Mouse (Mus musculus): ENCODE measurements around the gene Ppp1ca. TPM values are rescaled to one million over a fixed set of nuclear protein-coding genes. Genes with fewer than 3 reads are reported as not detected.

Gene Ppp1ca
- total RNA-seq, 1 experiment from 2014 or later: 535 TPM

DNA sequence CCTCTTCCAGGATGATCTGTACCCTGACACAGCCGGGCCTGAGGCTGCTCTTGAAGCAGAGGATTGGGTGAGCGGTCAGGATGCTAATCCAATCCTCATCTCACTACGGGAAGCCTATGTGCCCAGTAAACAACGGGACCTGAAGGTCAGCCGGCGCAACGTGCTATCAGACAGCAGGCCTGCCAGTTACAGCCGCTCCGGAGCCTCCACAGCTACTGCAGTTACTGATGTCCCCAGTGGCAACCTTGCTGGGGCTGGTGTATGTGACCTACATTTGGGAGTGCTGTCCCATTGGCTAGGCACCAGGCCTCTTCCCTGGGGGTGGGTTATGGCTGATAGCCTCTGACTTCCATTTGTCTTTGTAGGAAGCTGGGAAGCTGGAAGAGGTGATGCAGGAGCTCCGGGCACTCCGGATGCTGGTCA lies 38.6 kb upstream of the Ppp1ca start, which contains the start of gene Ptprcap:
Ptprcap (plus strand) TSS at position 373 of the 423 bp plus-strand sequence.
- no peak for ATAC-seq (ENCODE audit: extremely low read depth, insufficient number of reproducible peaks, low FRiP score, poor library complexity, severe bottlenecking)

DNA sequence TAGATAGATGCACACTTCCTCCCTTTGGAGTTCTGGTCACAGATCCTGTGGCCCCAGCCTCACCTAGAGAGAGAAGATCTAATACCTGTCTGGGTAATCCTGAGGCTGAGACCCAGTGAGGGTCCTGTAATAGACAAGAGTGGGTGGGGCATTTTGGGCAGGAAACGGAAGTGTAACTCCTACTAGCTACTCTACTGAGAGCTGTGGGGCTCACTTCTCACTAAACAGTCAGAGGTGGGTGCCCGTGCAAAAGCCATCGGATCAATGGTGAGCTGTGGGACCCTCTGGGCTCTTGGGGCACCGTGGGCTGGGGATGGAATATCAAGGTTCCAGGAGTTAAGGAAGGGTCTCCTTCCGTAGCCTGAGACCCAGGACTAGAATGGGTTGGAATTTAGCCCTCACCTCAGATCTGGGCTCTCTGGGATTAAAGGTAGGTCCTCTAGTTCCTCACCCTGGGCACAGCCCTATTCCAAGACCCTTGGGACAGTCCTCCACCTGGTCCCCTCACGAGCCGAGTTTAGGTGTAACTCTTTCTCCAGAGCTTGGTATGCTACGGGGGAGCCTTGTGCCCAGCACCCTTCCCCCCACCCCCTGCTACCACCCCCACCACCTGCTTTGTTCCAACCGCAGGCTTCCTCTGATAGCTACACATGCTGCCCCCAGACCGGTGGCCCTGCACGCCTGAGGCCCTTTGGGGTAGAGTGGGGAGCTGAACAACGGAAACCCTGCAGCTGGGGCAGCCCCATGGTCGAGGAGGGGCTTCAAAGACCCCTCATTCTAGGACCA lies 37.2 kb upstream of the Ppp1ca start:
- ATAC-seq (ENCODE audit: extremely low read depth, insufficient number of reproducible peaks, low FRiP score, poor library complexity, severe bottlenecking): peak; percentile 32; the same call in 1 of the 2 replicates

DNA sequence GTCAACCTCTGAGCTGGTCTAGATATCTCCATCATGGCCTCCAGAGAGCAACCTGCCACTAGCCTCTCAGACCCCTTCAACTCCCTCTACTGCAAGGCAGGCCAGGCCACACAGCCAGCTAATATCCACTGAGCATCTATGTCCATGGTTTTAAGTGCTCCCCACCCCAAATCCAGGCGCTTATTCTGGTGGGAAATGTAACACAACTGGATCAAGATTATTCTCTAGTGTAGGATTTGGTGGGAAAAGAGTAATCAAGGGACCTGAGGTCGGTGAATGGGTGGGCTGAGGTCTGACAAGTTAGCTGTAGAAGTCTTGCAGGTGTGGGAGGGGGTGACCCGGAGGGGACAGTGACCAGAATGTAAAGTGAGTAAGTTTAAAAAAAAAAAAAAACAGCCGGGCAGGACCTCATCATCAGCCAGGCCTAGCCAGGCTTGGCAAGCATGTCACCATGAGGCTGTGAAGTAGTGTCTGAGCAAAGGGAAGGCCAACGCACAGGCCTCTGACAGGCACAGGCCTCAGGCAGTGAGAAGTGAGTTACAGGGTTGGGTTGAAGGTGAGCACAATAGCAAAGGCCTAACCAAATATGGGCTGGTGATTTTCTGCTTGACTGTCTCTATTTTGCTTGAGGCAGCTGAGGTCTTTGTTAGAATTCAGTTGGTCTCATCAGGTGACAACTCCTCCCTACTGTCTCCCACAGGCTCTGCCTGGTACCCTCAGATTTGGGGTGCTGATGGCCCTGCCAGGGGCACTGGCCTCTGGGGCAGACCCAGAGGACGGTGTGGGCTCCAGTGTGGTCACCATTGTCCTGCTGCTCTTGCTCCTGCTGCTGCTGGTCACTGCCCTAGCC lies 36.4 kb upstream of the Ppp1ca start:
- ATAC-seq (ENCODE audit: extremely low read depth, insufficient number of reproducible peaks, low FRiP score, poor library complexity, severe bottlenecking): peak; percentile 40

DNA sequence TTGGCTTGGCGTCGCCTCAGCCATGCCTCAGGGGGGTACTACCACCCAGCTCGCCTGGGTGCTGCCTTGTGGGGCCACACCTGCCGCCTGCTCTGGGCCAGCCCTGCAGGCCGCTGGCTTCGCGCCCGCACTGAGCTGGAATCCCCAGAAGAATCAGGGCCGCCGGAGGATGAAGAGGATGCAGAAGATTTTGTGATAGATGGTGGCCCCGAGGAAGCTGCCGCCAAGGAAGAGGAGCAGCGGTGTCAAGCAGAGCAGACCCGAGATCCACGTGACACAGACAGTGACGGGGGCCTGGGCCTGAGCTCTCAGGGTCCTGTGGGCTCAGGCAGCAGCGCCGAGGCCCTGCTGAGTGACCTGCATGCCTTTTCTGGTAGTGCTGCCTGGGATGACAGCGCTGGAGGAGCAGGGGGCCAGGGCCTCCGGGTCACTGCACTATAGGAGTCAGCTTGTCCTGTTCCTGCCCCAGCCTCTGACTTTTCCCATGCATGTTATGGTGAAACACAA lies 35.7 kb upstream of the Ppp1ca start:
- no peak for ATAC-seq (ENCODE audit: extremely low read depth, insufficient number of reproducible peaks, low FRiP score, poor library complexity, severe bottlenecking)

DNA sequence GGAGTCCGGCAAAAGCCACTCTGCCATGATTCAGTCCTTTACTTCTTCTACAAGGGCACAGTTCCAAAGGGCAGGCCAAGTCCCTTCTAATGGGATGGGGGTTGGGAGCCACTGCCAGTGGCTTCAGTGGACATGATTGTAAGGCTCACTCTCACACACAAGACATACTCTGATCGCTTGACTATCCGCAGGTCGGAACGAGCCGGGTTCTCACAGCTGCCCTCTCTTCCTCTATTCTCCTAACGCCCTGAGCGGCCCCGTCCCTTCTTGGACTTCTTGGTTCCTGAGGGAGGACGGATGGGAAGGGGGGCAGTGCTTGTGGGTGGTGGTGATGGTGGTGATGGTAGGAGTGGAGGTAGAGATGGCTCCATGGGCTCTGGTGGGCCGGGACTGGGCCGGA lies 35.1 kb upstream of the Ppp1ca start:
- no peak for ATAC-seq (ENCODE audit: extremely low read depth, insufficient number of reproducible peaks, low FRiP score, poor library complexity, severe bottlenecking)

DNA sequence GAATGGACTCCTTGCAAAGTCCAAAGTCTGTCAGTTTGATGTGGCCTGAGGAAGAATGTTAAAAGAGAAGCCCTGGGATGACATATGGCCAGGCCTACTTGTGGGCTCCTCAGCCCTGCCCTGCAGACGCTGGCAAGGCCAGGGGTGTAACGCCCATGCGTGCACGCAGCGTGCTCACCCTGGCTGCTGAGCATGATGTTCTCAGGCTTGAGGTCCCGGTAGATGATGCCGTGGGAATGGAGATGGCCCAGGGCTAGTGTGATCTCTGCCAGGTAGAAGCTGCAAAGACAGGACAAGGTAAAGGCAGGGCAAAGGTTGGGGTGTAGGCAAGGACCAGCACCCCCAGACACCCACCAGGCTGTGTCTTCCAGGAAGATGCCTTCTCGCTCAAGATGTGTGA lies 32.8 kb upstream of the Ppp1ca start:
- no peak for ATAC-seq (ENCODE audit: extremely low read depth, insufficient number of reproducible peaks, low FRiP score, poor library complexity, severe bottlenecking)

DNA sequence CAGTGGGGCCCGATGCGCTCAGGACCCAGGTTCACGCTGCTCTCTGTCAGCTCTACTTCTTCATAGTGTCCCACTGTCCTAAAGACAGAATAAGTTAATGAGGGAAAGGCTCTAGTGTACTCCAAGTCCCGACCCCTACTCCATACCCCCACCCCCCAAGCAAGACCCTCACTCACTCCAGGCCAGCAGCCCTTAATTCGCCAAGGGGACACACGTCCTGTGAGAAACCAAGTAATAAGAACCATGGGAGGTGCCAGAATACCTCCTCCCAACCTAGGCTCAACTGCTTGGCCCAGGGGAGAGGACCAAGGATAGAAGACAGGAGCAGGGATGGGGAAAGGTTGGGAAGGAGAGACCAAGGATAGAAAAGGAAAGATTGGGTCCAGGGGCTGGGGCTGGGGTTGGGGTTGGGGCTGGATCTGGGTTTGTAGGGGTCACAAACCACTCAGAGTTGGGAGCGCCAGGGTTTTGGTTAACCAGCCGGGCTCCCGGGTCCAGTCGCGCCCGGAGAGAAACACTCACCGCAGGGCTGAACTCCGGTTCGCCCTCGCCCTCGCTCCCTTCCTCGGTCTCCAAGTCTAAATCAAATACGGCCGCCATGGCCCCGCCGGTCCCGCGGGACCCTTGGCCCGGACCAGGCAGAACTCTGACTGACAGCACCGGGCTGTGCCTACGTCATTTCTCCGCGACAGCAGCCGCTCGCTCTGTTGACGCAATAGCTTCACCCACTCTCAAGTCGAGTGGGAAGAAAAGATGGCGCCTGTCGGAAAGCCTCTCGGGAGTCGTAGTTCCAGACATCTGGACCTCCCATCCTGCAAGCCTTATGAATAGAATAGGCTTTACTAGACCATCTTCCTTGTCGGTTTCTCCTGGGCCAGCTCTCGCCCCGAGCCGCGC lies 29.0 kb upstream of the Ppp1ca start, which contains the start of gene Rps6kb2:
Rps6kb2 (minus strand) TSS at position 709 of the 897 bp plus-strand sequence.
- ATAC-seq (ENCODE audit: extremely low read depth, insufficient number of reproducible peaks, low FRiP score, poor library complexity, severe bottlenecking): peak; percentile 87

DNA sequence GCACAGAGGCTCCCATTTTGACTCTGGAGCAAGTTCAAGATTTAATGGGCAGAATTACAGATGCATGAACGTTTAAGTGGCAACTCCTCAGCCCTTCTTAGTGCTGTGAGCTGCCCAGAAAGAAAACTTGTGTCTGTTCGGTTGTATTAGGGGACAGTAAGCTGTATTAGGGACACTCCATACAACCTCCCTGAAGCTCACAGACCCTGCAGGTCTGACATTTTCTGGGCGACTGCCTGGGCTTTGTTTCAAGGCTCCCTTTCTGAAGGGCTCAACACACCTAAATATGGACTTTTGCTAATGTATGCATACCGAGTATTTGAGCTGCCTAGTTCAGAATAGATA lies 28.4 kb upstream of the Ppp1ca start:
- ATAC-seq (ENCODE audit: extremely low read depth, insufficient number of reproducible peaks, low FRiP score, poor library complexity, severe bottlenecking): no peak

DNA sequence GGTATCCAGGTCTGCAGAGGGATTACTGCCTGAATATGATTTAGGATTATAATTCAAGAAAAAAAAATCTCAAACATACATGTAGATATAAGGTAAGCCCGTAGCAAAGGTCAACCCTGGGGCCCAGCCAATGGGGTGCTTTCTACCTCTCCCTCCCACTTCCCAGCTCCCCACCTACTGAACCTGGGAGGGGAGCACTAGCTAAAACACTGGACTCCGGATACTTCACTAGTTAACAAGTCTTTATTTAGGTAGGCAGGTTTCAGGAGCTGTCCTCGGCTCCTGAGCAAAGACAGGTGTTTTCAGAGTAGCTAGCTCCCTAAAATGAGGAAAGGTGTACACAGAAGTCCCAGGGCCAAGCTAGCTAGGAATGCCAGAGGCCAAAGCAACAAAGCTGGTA lies 27.8 kb upstream of the Ppp1ca start:
- no peak for ATAC-seq (ENCODE audit: extremely low read depth, insufficient number of reproducible peaks, low FRiP score, poor library complexity, severe bottlenecking)

DNA sequence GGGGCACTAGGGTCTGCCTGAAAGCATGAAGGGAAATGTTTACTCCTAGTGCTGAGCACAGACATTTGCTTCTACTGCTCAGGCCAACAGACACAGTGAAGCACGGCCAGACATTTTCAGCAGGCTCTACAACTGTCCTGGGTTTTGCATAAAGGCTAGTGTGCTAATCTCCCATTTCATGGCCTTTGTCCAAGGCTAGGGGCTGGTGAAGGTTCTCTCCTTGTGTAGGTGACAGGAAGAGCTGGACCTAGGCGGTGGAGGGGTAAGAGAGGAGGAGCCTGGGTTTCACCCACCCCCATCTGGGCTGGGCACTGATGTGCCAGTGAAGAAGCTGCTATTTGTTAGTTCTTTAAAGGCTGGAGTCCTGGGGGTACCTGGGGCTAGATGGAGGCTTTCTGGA lies 27.1 kb upstream of the Ppp1ca start:
- no peak for ATAC-seq (ENCODE audit: extremely low read depth, insufficient number of reproducible peaks, low FRiP score, poor library complexity, severe bottlenecking)

DNA sequence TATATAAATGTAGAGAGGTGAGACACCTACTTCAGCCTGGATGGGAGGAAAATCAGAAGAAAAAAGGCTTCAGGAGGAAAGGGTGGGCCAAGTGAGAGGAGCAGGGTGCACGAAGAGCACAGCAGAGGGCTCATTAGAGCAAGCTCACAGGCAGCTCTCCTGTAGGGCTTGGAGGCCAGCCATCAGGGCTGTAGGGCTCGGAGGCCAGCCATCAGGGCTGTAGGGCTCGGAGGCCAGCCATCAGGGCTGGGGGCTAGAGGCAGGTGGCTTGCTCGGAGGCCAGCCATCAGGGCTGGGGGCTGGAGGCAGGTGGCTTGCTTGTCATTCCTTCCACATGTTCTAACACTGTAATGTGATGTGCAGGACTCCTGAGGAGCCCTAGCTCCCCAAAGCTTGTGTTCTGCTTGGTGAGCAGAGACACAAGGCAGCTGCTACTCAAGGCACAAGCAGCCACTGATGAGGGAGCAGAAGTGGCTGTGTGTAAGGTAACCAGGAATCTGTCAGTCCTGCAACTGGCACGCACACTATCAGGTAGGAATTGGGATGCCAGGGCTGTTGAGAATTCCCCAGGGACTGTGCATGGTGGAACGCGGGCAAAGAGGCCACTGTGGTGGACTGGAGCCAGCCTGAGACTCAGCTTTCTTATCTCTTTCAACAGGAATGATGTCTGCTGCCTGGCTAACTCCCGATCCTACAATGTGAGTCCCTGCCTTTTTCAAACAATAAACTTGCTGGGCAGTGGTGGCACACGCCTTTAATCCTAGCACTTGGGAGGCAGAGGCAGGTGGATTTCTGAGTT lies 25.0 kb upstream of the Ppp1ca start:
- no peak for ATAC-seq (ENCODE audit: extremely low read depth, insufficient number of reproducible peaks, low FRiP score, poor library complexity, severe bottlenecking)

DNA sequence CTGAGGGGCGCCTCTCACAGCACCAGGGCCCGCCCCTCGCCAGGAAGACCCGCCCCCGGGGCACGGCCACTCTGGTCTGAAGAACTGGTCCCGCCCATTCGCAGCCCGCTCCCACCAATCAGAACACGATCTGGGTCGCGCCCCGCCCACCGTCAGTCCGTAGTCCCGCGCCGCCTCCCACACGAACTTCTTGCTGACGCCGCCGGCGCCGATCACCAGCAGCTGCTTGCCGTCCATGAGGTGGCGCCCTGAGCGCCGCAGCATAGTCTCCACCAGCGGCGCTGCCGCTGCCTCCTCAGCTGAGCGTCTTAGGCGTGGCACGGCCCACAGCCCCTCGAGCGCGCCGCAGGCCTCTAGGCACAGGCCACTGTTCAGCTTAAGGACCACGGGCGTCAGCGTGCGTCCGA lies 22.5 kb upstream of the Ppp1ca start:
- ATAC-seq (ENCODE audit: extremely low read depth, insufficient number of reproducible peaks, low FRiP score, poor library complexity, severe bottlenecking): peak; percentile 90

DNA sequence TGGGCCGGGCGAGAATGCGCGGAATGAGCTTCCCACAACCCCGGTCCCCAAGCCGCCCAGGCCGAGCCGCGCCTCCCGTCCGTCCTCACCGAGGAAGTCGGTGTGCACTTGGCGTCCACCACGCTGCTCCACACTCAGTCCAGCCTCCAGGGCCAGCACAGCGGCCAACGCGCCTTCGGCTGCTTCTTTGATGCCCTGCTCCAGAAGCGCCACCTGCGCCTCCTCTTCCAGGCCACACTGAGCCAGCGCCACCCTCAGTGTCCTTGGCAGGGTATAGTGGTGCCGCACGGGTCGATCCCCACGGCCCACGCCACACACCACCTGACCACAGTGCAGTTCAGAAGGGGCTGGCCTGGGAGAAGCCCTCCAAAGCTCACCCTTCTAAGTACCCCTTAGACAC lies 22.1 kb upstream of the Ppp1ca start:
- no peak for ATAC-seq (ENCODE audit: extremely low read depth, insufficient number of reproducible peaks, low FRiP score, poor library complexity, severe bottlenecking)

DNA sequence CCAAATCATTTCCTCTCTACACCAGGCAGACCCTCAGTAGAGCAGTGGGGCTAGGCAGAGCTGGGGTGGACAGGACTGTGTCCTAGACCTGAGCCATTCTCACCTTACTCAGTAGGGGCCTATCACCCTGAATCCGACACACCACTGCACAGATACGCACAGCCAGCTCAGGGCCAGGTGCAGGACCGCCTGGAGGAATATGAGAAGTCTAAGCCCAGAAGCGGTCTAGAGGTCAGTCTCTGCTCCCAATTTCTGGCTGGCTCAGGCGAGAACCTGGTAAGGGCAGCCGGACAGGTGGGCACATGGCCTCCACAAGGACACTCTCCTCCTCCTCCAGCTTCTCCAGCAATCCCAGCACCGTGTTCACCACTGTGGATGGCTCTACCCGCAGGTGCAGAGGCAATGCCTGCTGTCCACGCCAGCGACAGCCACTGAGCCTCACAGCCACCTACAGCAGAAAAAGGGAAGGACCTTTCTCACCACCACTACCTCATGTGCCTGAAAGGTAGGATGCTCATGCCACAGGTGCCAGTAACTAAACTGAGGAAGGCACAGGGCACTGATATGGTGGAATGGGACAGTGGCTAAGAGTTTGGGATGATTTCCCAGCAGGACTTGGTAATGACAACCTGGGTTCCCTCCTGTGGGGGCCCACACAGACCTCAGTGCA lies 21.0 kb upstream of the Ppp1ca start:
- no peak for ATAC-seq (ENCODE audit: extremely low read depth, insufficient number of reproducible peaks, low FRiP score, poor library complexity, severe bottlenecking)

DNA sequence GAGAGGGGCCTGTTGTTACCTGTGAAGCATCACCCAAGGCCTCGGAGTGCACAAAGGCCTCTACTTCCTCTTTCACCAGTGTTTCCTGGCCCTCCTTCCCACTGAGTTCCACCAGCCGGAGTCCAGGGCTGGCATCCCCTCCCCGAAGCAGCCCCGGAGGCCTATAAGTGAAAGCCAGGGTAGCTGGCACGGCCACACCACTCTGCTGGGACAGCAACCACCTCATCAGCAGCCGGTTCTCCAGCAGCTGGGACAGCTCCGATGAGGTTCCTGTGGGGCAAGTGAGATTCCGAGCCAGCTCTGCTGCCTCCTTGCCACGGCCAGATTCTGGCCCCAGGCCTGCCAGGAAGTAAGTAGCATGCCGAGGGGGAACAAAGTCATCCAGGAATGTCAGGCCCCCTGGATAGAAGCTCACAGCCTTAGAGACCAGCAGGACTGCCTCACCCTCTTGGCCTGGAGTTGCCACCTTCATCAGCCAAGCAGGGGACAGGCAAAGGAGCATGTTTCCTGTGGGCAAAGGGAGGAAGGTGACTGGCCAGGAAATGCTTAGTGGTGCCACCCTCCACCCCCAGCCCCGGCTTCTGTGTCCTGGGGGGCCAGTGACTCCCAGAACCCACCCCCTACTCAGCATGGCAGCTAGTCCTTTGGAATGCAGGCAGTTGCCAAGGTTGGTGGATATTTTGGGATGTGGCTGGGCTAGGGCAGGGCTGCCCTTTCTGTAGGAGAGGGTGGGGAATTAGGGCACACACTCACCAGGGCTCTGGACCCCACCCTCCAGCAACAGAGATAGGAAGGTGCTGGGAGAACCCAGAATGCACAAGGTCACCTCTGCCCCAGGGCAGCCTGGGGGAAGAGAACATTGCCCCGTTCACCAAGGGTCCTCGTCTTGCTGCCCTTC lies 20.2 kb upstream of the Ppp1ca start:
- peak; percentile 27 for ATAC-seq (ENCODE audit: extremely low read depth, insufficient number of reproducible peaks, low FRiP score, poor library complexity, severe bottlenecking)

DNA sequence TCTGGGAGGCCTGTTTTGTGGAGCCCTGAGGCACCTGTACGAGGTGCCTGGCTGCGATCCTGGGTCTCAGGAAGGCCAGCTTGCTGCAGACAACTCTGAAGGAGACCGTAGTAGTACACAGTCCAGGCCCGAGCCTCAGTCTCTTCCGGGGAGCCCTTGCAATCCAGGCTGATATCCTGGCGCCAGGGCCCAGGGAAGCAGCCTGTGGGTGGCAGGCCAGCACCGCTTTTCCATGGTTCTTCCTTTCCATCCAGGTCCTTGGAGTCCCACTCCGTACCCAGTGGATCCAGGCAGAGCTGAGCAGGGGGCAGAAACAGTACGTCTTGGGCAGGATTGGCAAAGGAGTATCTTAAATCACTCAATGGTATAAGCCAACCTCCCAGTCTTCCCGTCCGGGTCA lies 18.9 kb upstream of the Ppp1ca start:
- no peak for ATAC-seq (ENCODE audit: extremely low read depth, insufficient number of reproducible peaks, low FRiP score, poor library complexity, severe bottlenecking)
